Mouse (Mus musculus) embryo, embryonic 9.5 days (tissue): ENCODE measurements around the gene Csde1.

Source experiments
- DNase-seq: peaks from one replicate; pipeline ENCODE4 v3.0.0-alpha.2; 2017; ENCODE audit errors: extremely low spot score

Gene Csde1

DNA sequence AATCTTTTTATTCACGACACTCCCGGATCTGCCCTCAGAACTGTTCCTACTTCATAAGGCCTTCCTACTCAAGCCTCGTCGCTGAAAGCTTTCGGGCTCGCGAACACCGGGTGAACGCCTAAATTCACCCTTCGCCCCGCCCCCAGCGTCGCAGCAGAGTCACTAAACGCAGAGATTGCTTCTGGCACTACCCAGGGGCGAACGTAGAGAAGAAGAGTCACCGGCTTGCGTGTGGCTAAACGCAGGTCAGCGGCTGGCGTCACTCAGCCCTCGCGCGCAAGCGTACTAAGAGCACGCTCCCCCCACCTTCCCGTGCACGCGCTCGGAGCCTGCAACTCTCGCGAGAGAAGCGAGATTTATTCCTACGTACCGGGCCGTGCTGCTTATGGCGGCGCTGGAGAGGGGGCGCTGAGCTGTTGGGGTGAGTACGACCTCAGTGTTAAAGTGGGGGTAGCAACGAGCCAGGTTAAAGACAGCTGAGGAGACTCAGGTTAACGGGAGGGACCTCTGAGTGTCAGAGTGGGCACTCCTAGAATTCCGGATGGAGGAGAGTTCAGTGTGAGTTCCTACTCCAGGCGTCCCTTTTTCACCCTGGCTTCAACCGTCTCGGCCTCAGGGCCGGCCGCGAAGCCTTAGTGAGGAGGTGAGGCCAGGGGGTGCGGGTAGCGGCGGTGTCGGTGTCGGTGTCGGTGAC, at the start of gene Csde1:
Csde1 (plus strand) TSS at position 178 of the 694 bp plus-strand sequence.
- DNase-seq: peak; percentile 94

DNA sequence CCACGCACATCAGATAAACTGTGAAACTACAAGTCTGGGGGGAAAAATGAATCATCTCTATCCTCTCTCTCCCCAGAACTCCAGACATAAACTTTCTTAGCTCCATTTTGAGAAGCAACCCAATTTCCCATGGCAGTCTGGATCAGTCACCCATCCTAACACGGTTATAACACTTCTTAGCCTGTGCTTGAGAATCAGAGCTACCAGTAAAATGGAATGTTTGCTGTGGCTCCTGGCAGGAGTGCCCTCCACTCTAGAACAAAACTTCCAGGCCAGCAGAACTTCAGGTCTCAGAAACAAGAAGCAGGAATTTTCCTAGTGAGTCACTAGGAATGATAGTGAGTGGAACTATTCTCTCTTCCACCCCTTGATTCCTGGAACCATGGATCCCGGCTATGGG, 49.7 kb upstream of the Csde1 start:
- no peak for DNase-seq

DNA sequence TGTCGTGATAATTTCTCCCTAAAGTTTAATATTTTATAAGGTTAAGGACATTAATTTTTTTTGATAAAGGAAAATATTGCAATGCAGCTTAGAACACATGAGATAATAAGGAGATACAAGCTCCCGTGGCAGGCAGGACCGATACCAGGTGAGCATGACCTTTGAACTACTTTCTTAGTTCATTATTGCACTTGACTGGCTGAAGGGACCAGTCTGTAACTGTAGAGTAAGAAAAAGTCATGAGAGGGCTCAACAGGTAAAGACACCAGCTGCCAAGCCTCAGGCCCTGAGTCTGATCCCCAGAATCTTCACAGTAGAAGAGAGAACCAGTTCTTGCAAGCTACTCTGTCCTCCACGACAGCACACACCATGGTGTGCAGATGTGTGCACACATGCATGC, 43.3 kb upstream of the Csde1 start:
- no peak for DNase-seq

DNA sequence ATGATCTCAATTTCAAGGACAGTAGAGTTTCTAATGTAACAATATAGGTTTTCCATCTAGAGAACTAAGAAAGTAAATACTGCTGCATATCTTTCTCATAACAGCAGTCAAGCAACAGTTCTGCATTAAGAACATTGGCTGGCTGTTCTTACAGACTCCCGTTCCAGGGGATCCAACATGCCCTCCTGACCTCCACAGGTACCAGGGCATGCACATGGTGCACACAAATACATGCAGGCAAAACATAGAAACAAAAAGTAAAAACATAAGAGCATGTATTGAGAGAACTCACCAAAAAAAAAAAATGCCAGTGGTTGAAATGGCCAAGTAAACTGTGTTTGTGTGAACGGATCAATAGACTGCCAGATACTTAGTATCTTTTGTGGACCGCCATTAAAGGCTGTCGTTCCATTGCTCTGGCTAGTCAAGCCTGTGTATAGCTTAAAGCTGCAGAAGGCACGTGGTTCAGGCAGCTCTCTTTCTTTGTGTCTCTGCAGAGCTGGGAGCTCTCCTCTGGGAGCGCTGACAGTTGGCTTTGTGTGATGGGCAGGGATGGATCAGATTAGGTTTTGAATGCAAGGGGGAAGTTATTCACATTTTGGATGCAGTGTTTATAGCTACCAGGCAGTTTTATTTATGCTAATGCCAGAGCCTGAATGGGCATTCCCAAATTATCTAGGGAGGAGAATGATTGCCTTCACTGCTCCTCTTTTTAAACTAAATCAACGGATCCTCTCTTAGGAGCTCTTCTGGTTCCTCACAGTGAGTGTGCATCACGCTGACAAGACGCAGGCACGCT, 40.5 kb upstream of the Csde1 start:
- peak; percentile 57 for DNase-seq

DNA sequence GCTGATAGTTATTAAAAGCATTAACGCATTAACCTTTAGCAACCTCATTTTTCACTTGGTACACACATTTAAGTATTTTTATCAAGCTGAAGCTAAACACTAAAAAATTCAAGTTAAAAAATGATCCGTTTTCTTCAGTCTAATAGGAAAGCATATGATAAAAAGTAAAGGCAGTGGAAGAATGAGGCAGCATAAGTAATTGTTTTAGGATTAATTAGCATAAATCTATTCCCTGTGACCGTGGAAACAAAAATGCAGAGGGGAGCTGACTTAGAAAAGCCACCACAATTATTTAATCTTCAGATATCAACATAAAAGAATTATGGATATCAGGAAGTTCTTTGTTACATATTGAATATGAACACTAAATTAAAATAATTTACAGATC, 39.9 kb upstream of the Csde1 start:
- no peak for DNase-seq

DNA sequence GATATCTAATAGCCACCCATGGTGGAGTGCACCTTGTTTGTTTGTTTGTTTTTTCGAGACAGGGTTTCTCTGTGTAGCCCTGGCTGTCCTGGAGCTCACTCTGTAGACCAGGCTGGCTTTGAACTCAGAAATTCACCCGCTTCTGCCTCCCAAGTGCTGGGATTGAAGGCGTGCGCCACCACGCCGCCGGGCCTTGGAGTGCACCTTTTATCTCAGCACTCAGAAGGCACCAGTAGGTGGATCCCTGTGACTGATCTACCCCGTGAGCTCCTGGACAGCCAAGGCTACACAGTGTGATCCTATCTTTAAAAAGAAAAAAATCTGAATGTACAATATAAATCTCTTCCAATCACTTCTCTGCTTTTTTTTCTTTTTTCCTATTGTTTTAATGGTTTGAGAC, 29.2 kb upstream of the Csde1 start:
- no peak for DNase-seq

DNA sequence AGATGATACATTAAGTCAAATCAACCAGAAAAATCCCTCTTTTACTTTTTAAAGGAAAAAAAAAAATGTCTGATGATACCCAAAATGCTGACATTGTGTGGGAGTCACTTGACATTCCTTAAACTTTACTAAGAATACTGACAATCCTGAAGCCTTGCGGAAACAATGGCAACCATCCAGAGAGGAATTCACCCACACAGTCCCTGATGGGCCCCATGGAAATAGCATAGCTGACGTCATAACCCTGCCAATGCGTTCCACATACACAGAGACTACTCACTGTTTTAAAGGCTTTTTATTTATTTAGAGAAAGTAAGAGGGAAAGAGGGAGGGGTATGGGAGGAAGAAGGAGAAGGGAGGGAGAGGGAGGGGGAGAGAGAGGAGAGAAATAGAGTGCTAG, 27.3 kb upstream of the Csde1 start:
- no peak for DNase-seq

DNA sequence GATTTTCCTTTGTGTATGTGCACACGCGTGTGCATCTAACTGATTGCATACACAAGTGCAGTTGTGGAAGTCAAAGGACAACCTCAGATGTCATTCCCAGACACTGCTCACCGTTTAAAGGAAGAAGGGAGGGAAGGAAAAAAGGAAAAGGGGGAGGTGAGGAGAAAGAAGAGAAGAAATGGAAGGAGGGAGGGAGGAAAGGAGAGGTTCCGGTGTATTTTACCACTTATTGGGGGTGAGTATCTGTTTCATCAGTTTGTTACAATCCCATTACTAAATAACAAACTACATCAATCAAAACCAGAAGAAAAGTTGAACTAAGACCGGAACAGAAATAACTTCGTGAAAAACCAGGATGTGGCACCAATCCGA, 25.0 kb upstream of the Csde1 start:
- no peak for DNase-seq

DNA sequence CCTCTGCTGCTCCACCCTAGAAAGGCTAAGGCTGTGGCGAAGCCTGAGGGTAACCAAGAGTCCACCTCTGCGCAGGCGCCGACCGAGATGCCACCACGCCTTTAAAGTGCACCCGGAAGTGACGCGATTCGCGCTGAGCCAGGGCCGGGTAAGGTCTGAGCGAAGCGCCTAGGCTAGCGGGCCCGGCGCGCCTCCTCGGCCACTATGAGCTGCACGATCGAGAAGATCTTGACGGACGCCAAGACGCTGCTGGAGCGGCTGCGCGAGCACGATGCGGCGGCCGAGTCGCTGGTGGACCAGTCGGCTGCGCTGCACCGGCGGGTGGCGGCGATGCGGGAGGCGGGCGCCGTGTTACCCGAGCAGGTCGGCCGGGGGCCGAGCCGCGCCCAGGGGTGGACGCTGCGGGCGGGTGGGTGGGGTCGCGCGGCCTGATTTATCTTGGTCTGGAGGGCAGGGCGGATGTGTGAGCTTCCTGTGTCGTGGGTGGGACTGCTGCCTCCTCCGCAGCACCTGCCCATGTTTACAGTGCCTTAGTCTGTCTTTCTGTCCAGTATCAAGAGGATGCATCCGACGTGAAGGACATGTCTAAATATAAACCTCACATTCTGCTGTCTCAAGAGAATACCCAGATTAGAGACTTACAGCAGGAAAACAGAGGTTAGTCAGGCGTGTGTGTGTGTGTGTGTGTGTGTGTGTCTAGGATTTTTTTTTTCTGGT, 24.5 kb upstream of the Csde1 start, which contains the start of gene Sike1:
Sike1 (plus strand) TSS at position 104 of the 717 bp plus-strand sequence.
- peak; percentile 92 for DNase-seq

DNA sequence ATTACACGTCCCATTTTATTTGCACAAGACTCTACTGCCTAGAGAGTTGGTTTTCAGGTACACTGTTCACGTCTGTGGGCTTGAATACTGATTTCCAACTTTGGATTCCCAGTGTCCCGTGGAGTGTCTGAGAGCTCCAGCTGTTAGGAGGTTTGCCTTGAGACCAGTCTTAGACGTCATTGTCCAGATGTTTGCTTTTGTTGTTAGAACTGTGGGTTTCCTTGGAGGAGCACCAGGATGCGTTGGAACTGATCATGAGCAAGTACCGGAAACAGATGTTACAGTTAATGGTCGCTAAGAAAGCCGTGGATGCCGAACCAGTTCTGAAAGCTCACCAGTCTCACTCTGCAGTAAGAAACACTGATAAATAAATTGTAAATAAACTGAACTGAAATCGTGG, 23.2 kb upstream of the Csde1 start:
- no peak for DNase-seq

DNA sequence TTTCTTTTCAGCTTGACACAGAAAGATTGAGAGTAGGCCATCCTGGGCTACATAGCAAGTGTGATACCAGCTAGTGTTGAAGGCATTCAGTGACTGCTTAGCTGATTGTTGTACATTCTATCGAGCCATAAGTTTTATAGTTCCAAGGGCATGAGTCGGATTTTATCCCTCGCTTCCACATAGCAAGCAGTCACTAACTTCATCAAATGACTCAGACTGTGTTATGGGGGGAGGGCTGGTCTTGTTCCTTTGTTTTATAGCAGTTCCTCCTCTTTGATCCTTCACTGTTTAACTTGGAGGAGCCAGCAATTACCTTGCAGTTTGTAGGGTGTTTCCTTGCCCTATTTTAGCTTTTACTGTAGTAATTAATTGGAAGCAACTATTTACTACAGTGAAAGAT, 22.6 kb upstream of the Csde1 start:
- no peak for DNase-seq

DNA sequence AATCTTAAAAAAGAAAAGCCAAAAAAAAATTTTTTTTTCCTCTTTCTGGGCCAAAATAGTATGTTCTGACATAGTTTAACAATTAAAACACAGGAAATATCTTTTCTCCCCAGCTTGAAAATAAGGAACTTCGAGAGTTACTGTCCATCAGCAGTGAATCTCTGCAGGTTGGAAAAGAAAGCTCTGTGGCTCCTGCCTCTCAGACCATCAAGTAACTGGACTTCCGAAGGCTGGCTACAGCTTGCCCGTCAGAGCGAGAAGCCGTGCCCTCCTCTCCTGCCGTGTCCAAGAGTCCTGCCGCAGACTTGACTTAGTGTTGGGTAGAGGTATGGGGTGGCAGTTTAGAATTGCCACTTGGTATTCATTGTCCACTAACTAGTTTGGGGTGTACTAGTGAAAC, 18.6 kb upstream of the Csde1 start:
- DNase-seq: no peak

DNA sequence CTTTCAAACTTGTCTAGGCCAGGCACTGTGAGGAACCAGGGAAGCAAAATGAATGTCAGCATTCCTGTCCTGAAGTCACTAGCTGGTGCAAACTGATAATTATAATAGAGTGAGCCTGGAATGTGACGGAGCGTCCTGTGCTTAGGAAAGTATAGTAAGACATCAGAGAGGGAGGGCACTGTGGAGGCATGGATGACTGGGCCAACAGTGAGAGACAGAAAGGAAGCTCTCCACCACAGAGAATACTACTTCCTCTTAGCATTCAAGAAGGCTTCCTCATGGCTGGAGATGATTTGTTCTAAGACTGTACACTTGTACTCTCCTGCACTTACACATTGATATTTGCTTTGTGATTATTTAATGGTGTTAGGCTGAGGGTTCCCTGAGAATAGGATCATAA, 2.9 kb upstream of the Csde1 start:
- DNase-seq: no peak

DNA sequence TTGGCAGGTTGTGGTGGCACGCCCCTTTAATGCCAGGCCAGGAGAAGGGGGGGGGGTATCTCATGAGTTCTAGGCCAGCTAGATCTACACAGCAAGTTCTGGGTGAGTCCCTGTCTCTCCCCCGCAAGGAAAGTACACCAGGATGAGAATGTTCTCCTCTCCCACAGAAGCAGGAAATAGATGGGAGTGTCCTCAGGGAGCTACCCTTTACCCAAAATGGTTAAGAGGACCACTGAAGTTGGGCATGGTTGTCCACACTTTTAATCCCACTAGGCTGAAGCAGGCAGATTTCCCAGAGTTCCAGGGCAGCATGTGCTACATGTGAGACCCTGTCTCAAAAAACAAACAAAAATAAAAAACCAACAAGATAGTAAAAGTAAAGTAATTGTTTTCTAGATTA, 764 bp upstream of the Csde1 start:
- DNase-seq: no peak

DNA sequence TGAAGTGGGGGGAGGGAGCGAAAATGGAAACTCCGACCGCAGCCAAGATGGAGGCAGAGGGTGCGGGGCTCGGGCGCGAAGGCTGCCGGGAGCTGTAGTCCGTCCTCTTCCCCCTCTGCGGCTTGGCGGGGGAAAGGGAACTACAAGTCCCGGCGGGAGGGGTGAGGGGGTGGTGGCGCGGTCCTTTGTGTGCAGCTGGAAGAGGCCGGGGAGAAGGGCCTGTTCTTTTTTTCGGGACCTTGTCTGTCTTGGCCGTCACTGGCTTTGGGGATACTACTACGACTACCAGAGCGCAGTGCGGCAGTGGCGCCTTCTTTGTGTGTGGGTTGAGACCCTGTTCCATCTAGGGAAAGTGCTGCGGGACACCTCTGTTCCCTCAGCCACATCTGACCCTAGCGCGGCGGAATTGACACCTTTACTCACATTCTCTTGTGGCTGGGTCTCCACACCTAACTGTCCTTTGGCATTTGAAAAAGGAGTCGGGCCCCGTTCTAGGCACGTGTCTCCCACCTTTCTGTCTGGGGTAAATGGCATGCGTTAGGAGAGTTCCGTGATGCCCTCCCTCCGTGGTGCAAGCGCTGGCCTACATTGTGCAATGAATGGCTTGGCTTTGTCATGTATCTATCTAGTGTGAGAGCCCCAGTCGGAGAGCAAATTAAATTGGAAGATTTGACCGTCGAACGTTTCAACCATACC, 865 bp downstream of the Csde1 start:
- peak; percentile 94 for DNase-seq

DNA sequence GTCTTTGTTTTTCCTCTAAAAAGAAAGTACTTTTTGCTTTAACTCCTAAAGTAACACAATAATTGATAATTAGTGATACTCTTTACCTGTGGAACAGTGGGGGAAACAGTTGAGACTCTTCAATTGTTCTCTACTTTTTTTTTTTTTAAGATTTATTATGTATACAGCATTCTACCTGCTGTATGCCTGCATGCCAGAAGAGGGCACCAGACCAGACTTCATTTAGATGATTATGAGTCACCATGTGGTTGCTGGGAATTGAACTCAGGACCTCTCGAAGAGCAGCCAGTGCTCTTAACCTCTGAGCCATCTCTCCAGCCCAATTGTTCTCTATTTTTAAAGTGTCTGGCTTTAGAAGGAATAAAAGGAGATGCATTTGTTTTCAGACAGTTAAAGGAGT, 5.9 kb downstream of the Csde1 start:
- no peak for DNase-seq

DNA sequence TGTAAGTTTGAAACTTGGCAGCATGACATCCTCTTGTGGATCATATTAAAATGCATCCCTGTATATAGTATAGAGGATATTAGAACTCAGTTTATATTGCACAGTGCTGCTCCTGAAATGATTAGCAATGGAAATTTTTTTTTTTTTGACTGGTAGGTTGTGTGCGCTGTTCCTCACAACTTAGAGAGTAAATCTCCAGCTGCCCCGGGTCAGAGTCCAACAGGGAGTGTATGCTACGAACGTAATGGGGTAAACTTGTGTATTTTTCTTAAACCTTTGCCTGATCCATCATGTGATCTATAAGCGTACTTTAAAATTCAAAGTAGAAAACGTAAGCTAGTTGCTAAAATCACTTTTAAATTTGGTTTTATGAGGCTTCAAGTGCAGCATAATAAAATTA, 20.1 kb downstream of the Csde1 start:
- no peak for DNase-seq

DNA sequence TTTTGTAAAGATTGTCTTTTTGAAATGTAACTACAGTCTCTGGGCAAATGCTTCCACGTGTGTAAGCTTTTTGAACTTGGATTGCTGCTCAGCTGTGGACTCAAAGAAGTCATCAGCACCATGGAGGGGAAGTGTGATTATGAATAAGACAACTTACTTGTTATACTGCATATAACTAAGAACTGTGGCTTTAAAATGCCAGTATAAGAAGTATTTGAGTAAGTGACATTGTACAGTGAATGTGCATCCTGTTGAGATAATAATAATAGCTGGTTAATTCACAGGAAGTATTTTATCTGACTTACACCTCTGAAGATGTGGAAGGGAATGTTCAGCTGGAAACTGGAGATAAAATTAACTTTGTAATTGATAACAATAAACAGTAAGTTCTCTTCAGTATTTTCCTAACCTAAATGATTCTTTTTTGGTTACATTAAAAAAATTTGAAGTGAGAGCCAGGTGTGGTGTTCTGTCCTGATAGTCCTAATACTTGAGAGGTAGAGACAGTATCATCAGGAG, 20.7 kb downstream of the Csde1 start:
- no peak for DNase-seq

DNA sequence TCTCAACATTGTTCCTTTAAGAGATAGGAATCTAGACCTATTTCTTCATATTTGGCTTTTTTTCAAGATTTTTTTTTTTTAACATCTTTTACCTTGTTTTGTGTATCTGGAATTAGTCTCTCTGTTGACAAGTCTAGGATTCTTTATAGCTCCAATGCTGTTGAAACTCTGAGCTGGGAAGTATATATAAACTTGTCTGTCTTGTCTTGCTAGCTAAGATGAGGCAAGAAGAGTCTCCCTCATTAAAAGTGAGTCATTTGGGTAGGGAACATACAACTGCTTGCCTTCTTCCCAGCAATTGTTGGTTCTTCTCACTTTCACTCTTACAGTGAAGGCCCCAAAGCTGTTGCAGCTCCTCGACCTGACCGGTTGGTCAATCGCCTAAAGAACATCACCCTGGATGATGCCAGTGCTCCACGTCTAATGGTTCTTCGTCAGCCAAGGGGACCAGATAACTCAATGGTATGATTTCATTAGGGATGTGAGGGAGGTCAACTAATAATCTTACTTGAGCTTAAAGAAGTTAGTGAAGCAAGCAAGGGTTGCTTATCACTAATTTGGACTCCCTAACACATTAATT, 35.9 kb downstream of the Csde1 start:
- DNase-seq: no peak

DNA sequence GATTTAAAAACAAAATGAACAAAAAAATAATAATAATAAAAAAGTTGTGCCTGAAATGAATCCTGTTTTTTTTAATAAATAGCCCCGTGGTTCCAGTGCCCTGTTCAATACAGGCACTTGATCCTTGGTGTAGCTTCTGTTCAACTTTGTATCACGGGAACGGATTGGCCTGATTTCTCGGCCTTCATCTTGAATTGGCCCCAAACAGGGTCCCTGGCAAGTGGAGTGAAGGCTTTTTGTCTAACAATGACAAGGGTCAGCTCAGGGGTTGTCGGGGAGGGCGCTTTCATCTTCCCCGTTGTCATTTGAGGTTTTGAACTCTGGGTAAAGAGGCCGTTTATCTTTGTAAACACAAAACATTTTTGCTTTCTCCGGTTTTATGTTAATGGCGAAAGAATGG, 37.5 kb downstream of the Csde1 start:
- no peak for DNase-seq
